Mouse (Mus musculus): Measurements from ENCODE around the gene Ccdc190. TPM values are rescaled to one million over a fixed set of nuclear protein-coding genes. Genes with fewer than 3 reads are reported as not detected.

Ccdc190 gene
- polyA plus RNA-seq, 1 experiment, result 0.43 TPM

- WGBS, result 75% methylated on average over 8 of the region's 8 CpGs
- H3K36me3 ChIP-seq (ENCODE audit: control insufficient read depth, insufficient read depth, low read length), result no peaks in the 10 kb centered on the region
- TF ChIP-seq POLR2A (IDR thresholded peaks at IDR 0.05; ENCODE audit: control insufficient read depth, extremely low read depth, insufficient read depth, low read length, poor library complexity) (no peak), CTCF (IDR thresholded peaks at IDR 0.05; ENCODE audit: borderline replicate concordance, control insufficient read depth, extremely low read depth, insufficient read depth, low read length, poor library complexity) (no peak)
- H3K27ac ChIP-seq (ENCODE audit: control insufficient read depth, insufficient read depth, low read length), result no peak overlapping the region
- no peak for DNase-seq
- no peaks in the 10 kb centered on the region; the same call in 1 of the 2 replicates for H3K27me3 ChIP-seq (ENCODE audit: control insufficient read depth, insufficient read depth, low read length)
- no peak overlapping the region for H3K4me3 ChIP-seq (ENCODE audit: control insufficient read depth, insufficient read depth, low read length)
- no peaks in the 10 kb centered on the region for H3K4me1 ChIP-seq (replicated peaks; ENCODE audit: control insufficient read depth, insufficient read depth, low read length)
These were observed 587 bp upstream of the Ccdc190 start for GRCm38 (mm10) chr1:169927753-169928369.

GRCm38 (mm10) chr1:169931698-169932097 is 3.2 kb downstream of the Ccdc190 start:
- Histone ChIP-seq H3K4me3 (ENCODE audit: control insufficient read depth, insufficient read depth, low read length) (no peak overlapping the region), H3K4me1 (replicated peaks; ENCODE audit: control insufficient read depth, insufficient read depth, low read length) (no peaks in the 10 kb centered on the region), H3K36me3 (ENCODE audit: control insufficient read depth, insufficient read depth, low read length) (no peaks in the 10 kb centered on the region), H3K27ac (ENCODE audit: control insufficient read depth, insufficient read depth, low read length) (no peak overlapping the region), H3K27me3 (ENCODE audit: control insufficient read depth, insufficient read depth, low read length) (no peaks in the 10 kb centered on the region; the same call in 1 of the 2 replicates)
- 89% methylated on average over 7 of the region's 7 CpGs for WGBS
- no peak for TF ChIP-seq POLR2A (IDR thresholded peaks at IDR 0.05; ENCODE audit: control insufficient read depth, extremely low read depth, insufficient read depth, low read length, poor library complexity)
- no peak for TF ChIP-seq CTCF (IDR thresholded peaks at IDR 0.05; ENCODE audit: borderline replicate concordance, control insufficient read depth, extremely low read depth, insufficient read depth, low read length, poor library complexity)
- DNase-seq, result no peak

GRCm38 (mm10) chr1:169932122-169932746 is 3.8 kb downstream of the Ccdc190 start:
- no peak for TF ChIP-seq POLR2A (IDR thresholded peaks at IDR 0.05; ENCODE audit: control insufficient read depth, extremely low read depth, insufficient read depth, low read length, poor library complexity)
- TF ChIP-seq CTCF (IDR thresholded peaks at IDR 0.05; ENCODE audit: borderline replicate concordance, control insufficient read depth, extremely low read depth, insufficient read depth, low read length, poor library complexity), result no peak

GRCm38 (mm10) chr1:169934005-169934725 is 5.7 kb downstream of the Ccdc190 start:
- no peak overlapping the region for H3K4me3 ChIP-seq (ENCODE audit: control insufficient read depth, insufficient read depth, low read length)
- no peaks in the 10 kb centered on the region for H3K27me3 ChIP-seq (ENCODE audit: control insufficient read depth, insufficient read depth, low read length)
- H3K27ac ChIP-seq (ENCODE audit: control insufficient read depth, insufficient read depth, low read length), result no peak overlapping the region
- TF ChIP-seq POLR2A (IDR thresholded peaks at IDR 0.05; ENCODE audit: control insufficient read depth, extremely low read depth, insufficient read depth, low read length, poor library complexity) (no peak), CTCF (IDR thresholded peaks at IDR 0.05; ENCODE audit: borderline replicate concordance, control insufficient read depth, extremely low read depth, insufficient read depth, low read length, poor library complexity) (no peak)
- no peaks in the 10 kb centered on the region for H3K4me1 ChIP-seq (replicated peaks; ENCODE audit: control insufficient read depth, insufficient read depth, low read length)
- WGBS, result 52% methylated on average over 16 of the region's 16 CpGs
- no peaks in the 10 kb centered on the region for H3K36me3 ChIP-seq (ENCODE audit: control insufficient read depth, insufficient read depth, low read length)
- peak; percentile 8 for DNase-seq

More at GRCm38 (mm10) chr1:169932122-169932746, 3.8 kb downstream of the Ccdc190 start:
- Histone ChIP-seq H3K4me1 (replicated peaks; ENCODE audit: control insufficient read depth, insufficient read depth, low read length) (no peaks in the 10 kb centered on the region), H3K27me3 (ENCODE audit: control insufficient read depth, insufficient read depth, low read length) (no peaks in the 10 kb centered on the region), H3K36me3 (ENCODE audit: control insufficient read depth, insufficient read depth, low read length) (no peaks in the 10 kb centered on the region), H3K27ac (ENCODE audit: control insufficient read depth, insufficient read depth, low read length) (no peak overlapping the region), H3K4me3 (ENCODE audit: control insufficient read depth, insufficient read depth, low read length) (no peak overlapping the region)
- DNase-seq, result no peak
- 79% methylated on average over 7 of the region's 7 CpGs for WGBS

GRCm38 (mm10) chr1:169939345-169939744 is 10.9 kb downstream of the Ccdc190 start:
- Histone ChIP-seq H3K27me3 (ENCODE audit: control insufficient read depth, insufficient read depth, low read length) (no peaks in the 10 kb centered on the region), H3K27ac (ENCODE audit: control insufficient read depth, insufficient read depth, low read length) (no peak overlapping the region), H3K36me3 (ENCODE audit: control insufficient read depth, insufficient read depth, low read length) (no peaks in the 10 kb centered on the region), H3K4me1 (replicated peaks; ENCODE audit: control insufficient read depth, insufficient read depth, low read length) (no peaks in the 10 kb centered on the region), H3K4me3 (ENCODE audit: control insufficient read depth, insufficient read depth, low read length) (no peak overlapping the region)
- WGBS, result 3% methylated on average over 2 of the region's 2 CpGs
- DNase-seq, result peak; percentile 32
- no peak for TF ChIP-seq POLR2A (IDR thresholded peaks at IDR 0.05; ENCODE audit: control insufficient read depth, extremely low read depth, insufficient read depth, low read length, poor library complexity)
- no peak for TF ChIP-seq CTCF (IDR thresholded peaks at IDR 0.05; ENCODE audit: borderline replicate concordance, control insufficient read depth, extremely low read depth, insufficient read depth, low read length, poor library complexity)

GRCm38 (mm10) chr1:169946004-169946403 is 17.6 kb downstream of the Ccdc190 start:
- no peak for DNase-seq
- Histone ChIP-seq H3K4me1 (replicated peaks; ENCODE audit: control insufficient read depth, insufficient read depth, low read length) (no peaks in the 10 kb centered on the region), H3K4me3 (ENCODE audit: control insufficient read depth, insufficient read depth, low read length) (no peak overlapping the region), H3K27ac (ENCODE audit: control insufficient read depth, insufficient read depth, low read length) (no peak overlapping the region), H3K27me3 (ENCODE audit: control insufficient read depth, insufficient read depth, low read length) (no peaks in the 10 kb centered on the region), H3K36me3 (ENCODE audit: control insufficient read depth, insufficient read depth, low read length) (no peaks in the 10 kb centered on the region)
- WGBS, result 70% methylated on average over 3 of the region's 3 CpGs
- TF ChIP-seq POLR2A (IDR thresholded peaks at IDR 0.05; ENCODE audit: control insufficient read depth, extremely low read depth, insufficient read depth, low read length, poor library complexity) (no peak), CTCF (IDR thresholded peaks at IDR 0.05; ENCODE audit: borderline replicate concordance, control insufficient read depth, extremely low read depth, insufficient read depth, low read length, poor library complexity) (no peak)
